Mouse (Mus musculus) midbrain, embryonic 12.5 days (tissue): ENCODE data around the gene Cfd. TPM values are rescaled to one million over a fixed set of nuclear protein-coding genes. Genes with fewer than 3 reads are reported as not detected.

Experiments
- ATAC-seq: fragments of 200-750 bp; cut with Nextera tagmentation; 2 replicates; pipeline ENCODE4 v1.8.0; 2017; ENCODE audit warnings: low read depth, moderate TSS enrichment, moderate library complexity; ENCODE audit not compliant: low FRiP score
- H3K27ac ChIP-seq: fragments of 300-500 bp; sonication (generic); replicated peaks from 2 replicates; pipeline ENCODE4 v1.5.1; 2016; ENCODE audit warnings: mild to moderate bottlenecking
- H3K27me3 ChIP-seq: fragments of 300-500 bp; sonication (generic); 2 replicates; pipeline ENCODE4 v1.6.1; 2016; ENCODE audit warnings: mild to moderate bottlenecking
- H3K36me3 ChIP-seq: fragments of 300-500 bp; sonication (generic); 2 replicates; pipeline ENCODE4 v1.6.1; 2016
- H3K4me1 ChIP-seq: fragments of 300-500 bp; sonication (generic); 2 replicates; pipeline ENCODE4 v1.6.1; 2016
- H3K4me2 ChIP-seq: fragments of 300-500 bp; sonication (generic); replicated peaks from 2 replicates; pipeline ENCODE4 v1.6.1; 2016; ENCODE audit warnings: mild to moderate bottlenecking, moderate library complexity
- H3K4me3 ChIP-seq: fragments of 300-500 bp; sonication (generic); 2 replicates; pipeline ENCODE4 v1.5.1; 2016; ENCODE audit warnings: mild to moderate bottlenecking
- H3K9ac ChIP-seq: fragments of 300-500 bp; sonication (generic); replicated peaks from 2 replicates; pipeline ENCODE4 v1.6.1; 2016; ENCODE audit warnings: mild to moderate bottlenecking, moderate library complexity
- H3K9me3 ChIP-seq: fragments of 300-500 bp; sonication (generic); 2 replicates; pipeline ENCODE4 v1.6.1; 2016; ENCODE audit warnings: mild to moderate bottlenecking
- WGBS: fragments of 180-500 bp; shearing (Covaris S2); methylation state at CpG from one replicate; pipeline ENCODE4 v1.1.7; 2016; 5-methylcytosine and 5-hydroxymethylcytosine counted together
- polyA plus RNA-seq: library from polyadenylated mRNA; unstranded; fragments of >200 nt; fragmentation: Nextera tagmentation; extraction: Ambion mirVana; gene quantifications from 2 replicates; pipeline ENCODE4 v1.2.1, GENCODE M21; 2016

Cfd gene
- polyA plus RNA-seq, 1 experiment from 2014 or later, result not detected

DNA sequence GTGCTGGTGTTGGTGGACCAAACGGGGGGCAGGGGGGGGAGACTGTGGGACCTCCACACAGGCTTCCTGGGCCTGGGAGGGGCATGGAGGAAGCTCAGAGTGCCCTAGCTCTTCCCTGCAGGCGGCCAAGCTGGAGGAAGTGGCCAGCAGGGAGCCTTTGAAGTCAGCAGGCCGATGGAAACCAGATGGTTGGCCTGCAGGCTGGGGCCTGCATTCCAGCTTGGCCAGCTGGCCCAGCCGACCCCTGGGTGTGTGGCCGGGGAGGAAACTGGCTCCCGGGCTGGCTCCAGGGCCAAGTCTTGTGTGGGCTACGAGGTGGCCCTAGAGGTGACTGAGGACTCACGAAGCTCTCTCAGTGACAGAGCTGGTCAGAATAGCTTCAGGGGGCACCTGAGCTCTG lies 42.1 kb downstream of the Cfd start:
- H3K27me3 ChIP-seq, result no peaks in the 10 kb centered on the region
- H3K9ac ChIP-seq, result 0 out of 2 replicates have a peak overlapping the region, but pooled peaks have one; percentile 16
- no peaks in the 10 kb centered on the region for H3K9me3 ChIP-seq
- H3K4me2 ChIP-seq, result no peak overlapping the region
- peaks cover 56% of the 10 kb centered on the region for H3K4me1 ChIP-seq
- peak overlapping the region; percentile 32; the same call in 1 of the 2 replicates for H3K27ac ChIP-seq
- peaks cover 37% of the 10 kb centered on the region for H3K36me3 ChIP-seq
- no peak for ATAC-seq
- 15% methylated on average over 8 of the region's 8 CpGs for WGBS
- H3K4me3 ChIP-seq, result no peak overlapping the region

DNA sequence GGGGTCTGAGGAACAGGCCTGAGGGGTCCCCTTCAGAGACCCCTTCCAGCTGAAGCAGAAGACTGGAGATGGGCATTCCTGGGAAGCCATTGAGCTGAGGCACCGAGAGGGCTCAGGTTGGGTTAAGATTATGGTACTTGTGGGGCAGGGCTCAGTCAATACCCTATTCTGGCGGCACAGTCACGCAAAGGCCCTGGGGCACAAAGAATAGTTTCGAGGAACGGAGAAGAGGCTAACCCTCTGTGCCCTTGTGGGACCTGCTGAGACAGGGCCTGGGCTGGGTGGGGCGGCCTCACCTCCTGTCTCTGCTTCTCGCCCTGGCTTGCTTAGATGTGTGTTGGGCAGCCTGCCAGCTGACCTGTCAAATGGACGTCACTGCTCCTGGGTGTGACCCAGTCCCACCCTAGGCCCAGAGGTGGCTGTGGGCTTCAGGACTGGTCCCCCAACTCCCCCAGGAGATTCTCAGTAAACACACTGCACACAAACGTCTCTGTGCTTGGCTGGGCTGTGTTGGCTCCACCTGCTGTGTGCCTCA lies 42.6 kb downstream of the Cfd start:
- H3K27ac ChIP-seq, result peak overlapping the region; percentile 52; the same call in 1 of the 2 replicates
- H3K4me3 ChIP-seq, result no peak overlapping the region
- no peak overlapping the region for H3K9ac ChIP-seq
- no peak for ATAC-seq
- H3K4me2 ChIP-seq, result no peak overlapping the region
- H3K4me1 ChIP-seq, result peaks cover 53% of the 10 kb centered on the region
- H3K36me3 ChIP-seq, result peaks cover 38% of the 10 kb centered on the region
- H3K27me3 ChIP-seq, result no peaks in the 10 kb centered on the region
- H3K9me3 ChIP-seq, result no peaks in the 10 kb centered on the region
- 75% methylated on average over 9 of the region's 9 CpGs for WGBS

DNA sequence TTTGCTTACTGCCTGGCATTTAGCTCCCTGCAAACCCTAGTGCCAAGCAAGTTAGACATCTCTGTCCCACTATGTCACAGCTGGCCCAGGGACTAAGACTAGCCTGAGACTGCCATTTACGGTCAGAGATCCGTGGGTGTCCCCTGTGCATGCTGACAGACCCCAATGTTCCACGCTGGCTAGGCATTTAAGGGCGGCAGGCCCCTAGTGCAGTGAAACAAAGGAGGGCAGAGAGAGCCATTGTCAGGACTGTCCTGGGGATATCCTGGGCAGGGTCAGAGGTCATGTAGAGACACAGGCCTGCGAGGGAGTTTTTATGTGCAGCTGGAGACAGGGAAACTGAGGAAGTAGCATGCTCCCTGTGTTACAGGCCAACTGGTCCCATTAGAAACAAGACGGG lies 43.2 kb downstream of the Cfd start:
- 37% methylated on average over 6 of the region's 6 CpGs for WGBS
- no peak for ATAC-seq
- Histone ChIP-seq H3K9ac (no peak overlapping the region), H3K9me3 (no peaks in the 10 kb centered on the region), H3K36me3 (peaks cover 38% of the 10 kb centered on the region), H3K4me2 (no peak overlapping the region), H3K4me1 (peaks cover 49% of the 10 kb centered on the region), H3K27me3 (no peaks in the 10 kb centered on the region), H3K4me3 (no peak overlapping the region), H3K27ac (peak overlapping the region; percentile 43)

DNA sequence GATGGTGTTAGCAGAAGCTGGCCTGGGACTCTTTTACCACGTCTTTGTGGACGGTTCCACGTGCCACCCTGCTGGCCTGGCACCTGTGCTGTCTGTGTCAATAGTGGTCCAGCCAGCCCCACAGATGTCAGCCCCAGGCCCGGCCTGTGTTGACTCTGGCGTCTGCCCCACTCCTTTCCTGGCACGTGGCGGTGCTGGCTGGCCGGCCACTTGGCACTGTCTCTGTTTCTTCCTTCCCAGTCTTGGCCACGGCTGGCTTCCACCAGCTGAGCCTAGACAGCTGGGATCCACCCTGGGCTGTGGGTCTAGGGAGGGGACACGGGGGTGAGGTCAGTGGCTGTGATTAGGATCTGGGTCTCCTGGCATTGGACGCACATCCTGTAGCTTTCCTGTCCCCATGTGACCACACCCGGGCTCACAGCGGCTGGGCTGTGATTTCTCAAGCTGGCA lies 43.6 kb downstream of the Cfd start:
- 75% methylated on average over 13 of the region's 13 CpGs for whole genome bisulfite sequencing
- Histone ChIP-seq H3K4me2 (no peak overlapping the region), H3K27me3 (no peaks in the 10 kb centered on the region), H3K4me1 (peaks cover 45% of the 10 kb centered on the region), H3K9ac (no peak overlapping the region), H3K9me3 (no peaks in the 10 kb centered on the region), H3K4me3 (no peak overlapping the region), H3K36me3 (peaks cover 38% of the 10 kb centered on the region), H3K27ac (peak overlapping the region; percentile 43; the same call in 1 of the 2 replicates)
- no peak for ATAC-seq

DNA sequence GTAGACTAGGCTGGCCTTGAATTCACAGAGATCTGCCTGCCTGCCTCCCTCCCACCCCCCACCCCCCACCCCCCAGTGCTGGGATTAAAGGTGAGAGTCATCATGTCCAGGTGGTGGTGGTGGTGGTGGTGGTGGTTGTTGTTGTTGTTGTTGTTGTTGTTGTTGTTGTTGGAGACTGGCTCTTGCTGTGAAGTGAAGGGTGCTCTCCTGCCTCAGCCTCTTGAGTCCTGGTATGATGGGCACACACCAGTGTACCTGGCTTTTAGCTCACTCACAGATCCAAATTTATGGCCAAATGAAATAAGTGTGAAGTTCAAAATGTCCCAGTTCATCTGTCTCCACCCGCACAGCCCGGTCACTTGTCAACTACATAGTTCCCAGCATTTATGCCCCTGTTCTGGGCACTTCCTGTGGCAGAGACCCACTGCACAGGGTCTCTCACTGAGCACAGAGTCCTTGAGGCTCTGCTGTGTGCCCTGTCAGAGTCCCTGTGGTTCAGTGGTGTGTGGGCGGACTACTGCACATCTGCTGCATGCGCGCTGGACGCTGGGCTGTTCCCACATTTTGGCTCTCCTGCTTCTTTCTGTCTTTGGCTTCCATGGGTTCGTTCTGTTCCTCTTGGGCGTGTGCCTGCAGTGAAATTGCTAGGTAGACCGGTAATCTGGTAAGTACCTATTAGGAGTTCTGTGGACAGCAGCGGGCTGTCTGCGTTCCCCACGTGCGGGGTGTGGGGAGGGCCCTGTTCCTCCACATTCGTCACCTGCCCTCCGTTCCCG lies 44.3 kb downstream of the Cfd start:
- H3K36me3 ChIP-seq, result peaks cover 43% of the 10 kb centered on the region
- 90% methylated on average over 16 of the region's 16 CpGs for WGBS
- no peak for ATAC-seq
- no peak overlapping the region for H3K9ac ChIP-seq
- peaks cover 38% of the 10 kb centered on the region for H3K4me1 ChIP-seq
- no peak overlapping the region for H3K4me3 ChIP-seq
- no peaks in the 10 kb centered on the region for H3K27me3 ChIP-seq
- H3K9me3 ChIP-seq, result no peaks in the 10 kb centered on the region
- H3K4me2 ChIP-seq, result no peak overlapping the region
- H3K27ac ChIP-seq, result no peak overlapping the region

DNA sequence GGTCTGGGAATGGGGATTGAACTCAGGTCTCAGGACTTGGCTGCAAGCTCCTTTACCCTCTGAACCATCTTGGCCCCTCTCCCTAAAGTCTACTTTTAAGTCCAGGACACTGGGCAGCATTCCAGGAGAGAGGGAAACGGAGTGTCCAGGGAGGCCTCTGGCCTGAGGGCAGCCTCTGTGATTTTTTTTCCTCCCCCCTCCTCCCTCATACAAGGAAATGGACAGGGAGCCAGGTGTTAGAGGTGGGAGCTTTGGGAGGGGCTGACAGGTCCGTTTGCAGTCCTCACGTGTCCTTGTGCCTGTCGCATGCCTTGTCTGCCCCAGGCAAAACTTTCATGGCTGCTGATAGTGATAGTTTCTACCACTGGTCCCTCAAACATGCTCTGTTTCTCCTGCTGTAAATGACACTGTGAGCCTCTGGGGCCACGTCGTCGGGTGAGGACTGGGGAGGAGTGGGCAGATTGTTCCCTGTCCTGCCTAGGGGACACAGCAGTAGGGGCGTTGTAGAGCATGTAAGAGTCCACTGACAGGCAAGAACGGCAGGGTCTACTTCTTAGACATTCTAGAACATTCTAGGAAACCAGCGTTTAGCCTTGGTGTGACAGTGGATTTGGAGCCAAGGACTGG lies 45.7 kb downstream of the Cfd start:
- ATAC-seq, result no peak
- Histone ChIP-seq H3K9ac (no peak overlapping the region), H3K27ac (no peak overlapping the region), H3K27me3 (no peaks in the 10 kb centered on the region), H3K4me1 (peaks cover 26% of the 10 kb centered on the region), H3K4me3 (no peak overlapping the region), H3K4me2 (no peak overlapping the region), H3K9me3 (no peaks in the 10 kb centered on the region), H3K36me3 (peaks cover 37% of the 10 kb centered on the region)
- WGBS, result 80% methylated on average over 10 of the region's 10 CpGs

DNA sequence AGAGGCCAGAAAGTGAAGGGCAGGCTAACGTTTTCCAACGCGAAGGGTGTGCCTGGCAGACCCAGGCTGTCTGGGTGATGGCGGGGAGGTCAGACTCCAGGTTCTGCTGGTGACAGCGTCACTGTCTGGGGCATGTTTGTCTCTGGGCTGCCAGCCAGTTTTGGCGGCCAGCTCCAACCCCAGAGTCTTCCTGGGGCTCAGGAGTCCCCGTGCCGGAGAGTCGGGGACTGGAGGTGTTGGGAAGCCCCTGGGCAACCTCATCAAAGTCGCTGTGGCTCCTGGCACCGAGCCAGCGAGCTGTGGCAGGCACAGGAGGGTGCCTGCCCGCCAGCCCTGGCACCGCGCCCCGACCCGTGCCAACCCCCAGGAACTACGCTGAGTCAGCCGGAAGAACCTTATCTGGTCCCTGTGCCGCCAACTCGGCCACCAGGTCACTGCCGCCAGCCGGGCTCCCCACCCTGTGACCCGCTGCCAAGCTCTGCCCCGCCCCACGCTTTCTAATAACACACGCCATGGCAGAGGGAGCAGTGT lies 46.3 kb downstream of the Cfd start:
- Histone ChIP-seq H3K36me3 (peaks cover 33% of the 10 kb centered on the region), H3K9me3 (no peaks in the 10 kb centered on the region), H3K4me3 (0 out of 2 replicates have a peak overlapping the region, but pooled peaks have one; percentile 4), H3K27me3 (no peaks in the 10 kb centered on the region), H3K4me2 (no peak overlapping the region), H3K4me1 (peaks cover 23% of the 10 kb centered on the region), H3K27ac (no peak overlapping the region), H3K9ac (no peak overlapping the region)
- no peak for ATAC-seq
- WGBS, result 80% methylated on average over 27 of the region's 27 CpGs

DNA sequence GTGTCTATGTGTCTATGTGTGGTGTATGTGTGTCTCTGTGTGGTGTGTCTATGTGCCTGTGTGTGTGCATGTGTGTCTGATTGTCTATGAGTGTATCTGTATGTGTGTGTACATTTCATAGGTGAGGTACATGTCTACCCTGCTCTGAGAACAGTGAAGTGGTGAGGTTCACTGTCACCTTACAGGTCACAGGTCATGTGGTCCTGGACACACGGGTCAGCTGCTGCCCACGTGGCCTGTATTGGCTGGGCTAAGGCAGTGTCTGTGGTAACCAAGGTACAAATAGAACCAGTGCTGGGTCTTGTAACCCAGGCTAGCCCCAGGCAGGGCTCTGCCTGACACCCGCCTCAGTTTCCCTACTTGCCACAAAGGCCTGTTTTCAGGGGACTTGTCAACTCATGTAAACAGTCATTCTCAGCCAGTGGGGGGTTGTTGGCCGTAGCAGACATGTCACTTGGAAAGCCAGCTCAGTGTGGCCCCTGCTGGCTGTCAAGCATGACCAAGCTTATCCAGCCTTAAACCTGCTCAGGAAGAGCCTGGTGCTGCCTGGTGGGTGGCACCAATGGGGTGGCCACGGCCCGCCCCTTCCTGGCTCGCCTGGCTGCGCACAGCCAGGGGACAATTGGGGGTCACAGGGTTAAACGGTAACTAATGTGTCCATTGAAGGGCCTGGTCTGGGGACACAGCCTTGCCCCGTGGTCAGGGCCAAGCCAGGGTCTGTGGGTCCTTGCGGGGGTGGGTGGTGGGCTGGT lies 47.3 kb downstream of the Cfd start:
- Histone ChIP-seq H3K4me3 (no peak overlapping the region), H3K4me1 (peaks cover 13% of the 10 kb centered on the region), H3K9me3 (no peaks in the 10 kb centered on the region), H3K36me3 (peaks cover 25% of the 10 kb centered on the region; the same call in 1 of the 2 replicates), H3K27ac (no peak overlapping the region), H3K27me3 (no peaks in the 10 kb centered on the region), H3K9ac (no peak overlapping the region), H3K4me2 (no peak overlapping the region)
- 54% methylated on average over 11 of the region's 11 CpGs for WGBS
- ATAC-seq, result no peak

DNA sequence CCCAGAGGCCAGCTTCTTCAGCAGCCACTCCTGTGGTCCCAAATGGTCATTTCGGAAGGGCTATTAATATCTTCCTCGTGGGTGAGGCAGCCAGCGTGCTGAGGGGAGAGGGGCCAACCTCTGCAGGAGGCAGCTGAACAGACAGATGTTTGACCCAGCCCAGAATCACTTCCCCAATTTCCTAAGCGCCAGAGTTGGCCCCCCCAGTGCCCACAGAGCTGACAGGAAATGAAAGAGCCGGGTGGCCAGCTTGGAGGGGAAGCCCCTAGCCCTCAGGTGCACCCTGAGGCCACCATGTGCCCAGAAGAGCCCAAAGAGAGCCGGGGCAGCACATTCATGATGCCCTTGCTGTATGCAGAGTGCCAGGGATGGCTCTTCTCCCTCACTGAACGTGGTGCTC lies 50.1 kb downstream of the Cfd start:
- peaks cover 19% of the 10 kb centered on the region; the same call in 1 of the 2 replicates for H3K36me3 ChIP-seq
- no peaks in the 10 kb centered on the region for H3K9me3 ChIP-seq
- no peak for ATAC-seq
- WGBS, result 67% methylated on average over 7 of the region's 7 CpGs
- H3K27me3 ChIP-seq, result no peaks in the 10 kb centered on the region
- no peak overlapping the region for H3K4me3 ChIP-seq
- no peak overlapping the region for H3K9ac ChIP-seq
- H3K27ac ChIP-seq, result no peak overlapping the region
- H3K4me2 ChIP-seq, result no peak overlapping the region
- peaks cover 22% of the 10 kb centered on the region for H3K4me1 ChIP-seq
